Mouse (Mus musculus) CH12.LX (cell line): ENCODE data around the gene Otub2. TPM values are rescaled to one million over a fixed set of nuclear protein-coding genes. Genes with fewer than 3 reads are reported as not detected.
A peak's percentile ranks its signal among the peaks of the same experiment; 100 is the strongest.

Source experiments
- DNase-seq: peaks from one replicate; pipeline ENCODE4 v3.0.0-alpha.2; 2013; ENCODE audit errors: extremely low read depth
- H3K27ac ChIP-seq: 2 replicates; pipeline ENCODE4 v1.5.1; 2012; ENCODE audit warnings: low read depth, mild to moderate bottlenecking, control low read depth, moderate library complexity; ENCODE audit not compliant: insufficient read depth
- H3K27me3 ChIP-seq: replicated peaks from 2 replicates; pipeline ENCODE3; 2012; ENCODE audit warnings: inconsistent platforms
- H3K36me3 ChIP-seq, 2 experiments: replicated peaks in 1 of 2; 2 replicates each; pipeline versions ENCODE3 to v1.6.1; 2012; ENCODE audit warnings: inconsistent platforms in 1 of 2, low read length in 1 of 2, mild to moderate bottlenecking in 1 of 2, mixed read lengths in 1 of 2, moderate library complexity in 1 of 2; ENCODE audit not compliant: control insufficient read depth in 1 of 2, insufficient read depth in 1 of 2
- H3K4me1 ChIP-seq, 2 experiments: 2 replicates each; pipeline ENCODE4 v1.6.1; 2012; ENCODE audit warnings: inconsistent platforms in 1 of 2, moderate library complexity in 1 of 2; ENCODE audit not compliant: insufficient read depth in 2 of 2, control insufficient read depth in 1 of 2
- H3K4me2 ChIP-seq: 2 replicates; pipeline ENCODE4 v1.6.1; 2012; ENCODE audit warnings: low read depth, mild to moderate bottlenecking, control low read depth; ENCODE audit not compliant: poor library complexity, insufficient read depth, severe bottlenecking
- H3K4me3 ChIP-seq, 3 experiments: fragments of 150-350 bp in 1 of 3; sonication (generic) in 1 of 3; replicated peaks in 1 of 3; 2 replicates each; pipeline versions ENCODE3 to v1.5.1; 2011 to 2012; ENCODE audit warnings: low read depth in 2 of 3, low read length in 2 of 3, mild to moderate bottlenecking in 2 of 3, moderate library complexity in 2 of 3, control low read depth in 1 of 3, improper control_type of control experiment in 1 of 3, inconsistent platforms in 1 of 3, mixed read lengths in 1 of 3; ENCODE audit not compliant: poor library complexity in 1 of 3
- H3K79me2 ChIP-seq: replicated peaks from 2 replicates; pipeline ENCODE4 v1.6.1; 2012; ENCODE audit warnings: mild to moderate bottlenecking, moderate library complexity; ENCODE audit not compliant: control insufficient read depth, poor library complexity, insufficient read depth, severe bottlenecking; ENCODE audit errors: extremely low read depth
- H3K9ac ChIP-seq: 2 replicates; pipeline ENCODE4 v1.6.1; 2012; ENCODE audit warnings: low read depth, mild to moderate bottlenecking, control low read depth, moderate library complexity; ENCODE audit not compliant: insufficient read depth
- H3K9me3 ChIP-seq: replicated peaks from 2 replicates; pipeline ENCODE3; 2012; ENCODE audit warnings: low read length, inconsistent platforms, mixed read lengths
- BHLHE40 ChIP-seq: IDR thresholded peaks from 2 replicates; pipeline ENCODE4 v1.6.1; 2011; ENCODE audit warnings: mild to moderate bottlenecking, low read depth, low read length, improper control_type of control experiment
- CHD1 ChIP-seq: IDR thresholded peaks from 2 replicates; pipeline ENCODE4 v1.6.1; 2012; ENCODE audit warnings: low read depth, low read length, improper control_type of control experiment, inconsistent platforms
- CTCF ChIP-seq, 2 experiments: IDR thresholded peaks in 1 of 2; conservative IDR thresholded peaks in 1 of 2; 2 replicates each; pipeline ENCODE4 v1.5.1; 2011 to 2012; ENCODE audit warnings: low read depth in 2 of 2, low read length in 2 of 2, improper control_type of control experiment in 1 of 2, inconsistent platforms in 1 of 2, mild to moderate bottlenecking in 1 of 2, moderate library complexity in 1 of 2
- EP300 ChIP-seq: IDR thresholded peaks from 2 replicates; pipeline ENCODE4 v1.6.1; 2011; ENCODE audit warnings: low read length, improper control_type of control experiment
- ETS1 ChIP-seq: conservative IDR thresholded peaks from 2 replicates; pipeline ENCODE4 v1.6.1; 2012; ENCODE audit warnings: low read depth, mild to moderate bottlenecking, inconsistent platforms, low read length, improper control_type of control experiment, moderate library complexity
- HCFC1 ChIP-seq: IDR thresholded peaks from 2 replicates; pipeline ENCODE4 v1.6.1; 2012; ENCODE audit warnings: low read depth, mild to moderate bottlenecking, inconsistent platforms, low read length, improper control_type of control experiment
- IRF4 ChIP-seq: IDR thresholded peaks from 2 replicates; pipeline ENCODE4 v1.6.1; 2014; ENCODE audit warnings: low read depth, mild to moderate bottlenecking, inconsistent platforms, low read length, improper control_type of control experiment
- MAX ChIP-seq: IDR thresholded peaks from 2 replicates; pipeline ENCODE4 v1.6.1; 2011; ENCODE audit warnings: low read length, improper control_type of control experiment
- MYC ChIP-seq: IDR thresholded peaks from 2 replicates; pipeline ENCODE4 v1.6.1; 2011; ENCODE audit warnings: low read depth, mild to moderate bottlenecking, improper control_type of control experiment, low read length
- PAX5 ChIP-seq: IDR thresholded peaks from 2 replicates; pipeline ENCODE4 v1.6.1; 2012; ENCODE audit warnings: low read length, inconsistent platforms, mixed read lengths
- POLR2AphosphoS2 ChIP-seq: IDR thresholded peaks from 2 replicates; pipeline ENCODE4 v1.6.1; 2011; ENCODE audit warnings: low read depth, low read length, improper control_type of control experiment
- RAD21 ChIP-seq: IDR thresholded peaks from 2 replicates; pipeline ENCODE4 v1.6.1; 2011; ENCODE audit warnings: low read depth, mild to moderate bottlenecking, low read length, improper control_type of control experiment, moderate library complexity
- SMC3 ChIP-seq: IDR thresholded peaks from 2 replicates; pipeline ENCODE4 v1.6.1; 2011; ENCODE audit warnings: low read depth, low read length, improper control_type of control experiment
- TBP ChIP-seq: conservative IDR thresholded peaks from 2 replicates; pipeline ENCODE4 v1.6.1; 2011; ENCODE audit warnings: low read depth, low read length, improper control_type of control experiment
- TCF12 ChIP-seq: IDR thresholded peaks from 2 replicates; pipeline ENCODE4 v1.6.1; 2014; ENCODE audit warnings: low read depth, mild to moderate bottlenecking, inconsistent platforms, low read length, improper control_type of control experiment
- ZC3H11A ChIP-seq: IDR thresholded peaks from 2 replicates; pipeline ENCODE4 v1.6.1; 2012; ENCODE audit warnings: low read depth, mild to moderate bottlenecking, inconsistent platforms, low read length, improper control_type of control experiment
- ZNF384 ChIP-seq: IDR thresholded peaks from 2 replicates; pipeline ENCODE4 v1.6.1; 2012; ENCODE audit warnings: low read depth, low read length, improper control_type of control experiment, inconsistent platforms
- dilution Hi-C: fragments of 300-500 bp; cut with MboI; formaldehyde crosslinking; loops from 2 replicates; pipeline ENCODE4 v1.14.3; 2020; ENCODE audit warnings: low sequenced_read_pairs; ENCODE audit not compliant: extremely low pct_unique_long_range_greater_than_20kb, extremely low pct_ligation_motif_present
- in situ Hi-C: fragments of 300-500 bp; cut with MboI; formaldehyde crosslinking; loops from 3 replicates; pipeline ENCODE4 v1.14.3; 2019; ENCODE audit warnings: low sequenced_read_pairs, low pct_ligation_motif_present, low pct_unique_long_range_greater_than_20kb, mixed read lengths
- polyA plus RNA-seq: library from polyadenylated mRNA; unstranded; fragments of >175 nt; gene quantifications from 2 replicates; pipeline ENCODE4 v1.2.1, GENCODE M21; 2012; ENCODE audit warnings: low read depth; ENCODE audit not compliant: insufficient read length
- total RNA-seq, 2 experiments: library from RNA; depleted of rRNA; stranded (reverse); fragments of 300-350 nt in 1 of 2; fragments of >200 nt in 1 of 2; gene quantifications; 2 replicates each; pipeline ENCODE4 v1.2.3; 2012 to 2014

Gene Otub2
- total and polyA plus RNA-seq, 3 experiments: 3.0 to 11.5 (median 7.6) TPM

GRCm38 (mm10) chr12:103346945-103347344, 41.5 kb upstream of the Otub2 start:
- Histone ChIP-seq H3K9me3 (peaks cover 16% of the 10 kb centered on the region), H3K9ac (no peak overlapping the region), H3K27ac (peak overlapping the region; percentile 9; the same call in 1 of the 2 replicates), H3K27me3 (no peaks in the 10 kb centered on the region), H3K79me2 (no peaks in the 10 kb centered on the region), H3K4me1 (peaks cover 36 to 61% of the 10 kb centered on the region in 2 experiments), H3K4me3 (peak overlapping the region in 1 of 3 experiments; percentile 10), H3K4me2 (0 out of 2 replicates have a peak overlapping the region, but pooled peaks have one; percentile 31), H3K36me3 (no peaks in the 10 kb centered on the region)
- no peak for DNase-seq
- dilution Hi-C loops (no loop called here), in situ Hi-C loops (no loop called here)
- TF ChIP-seq HCFC1: no peak
- no peak for TF ChIP-seq ZNF384
- TF ChIP-seq CHD1: no peak
- TF ChIP-seq SMC3: no peak
- no peak for TF ChIP-seq POLR2AphosphoS2

DNA sequence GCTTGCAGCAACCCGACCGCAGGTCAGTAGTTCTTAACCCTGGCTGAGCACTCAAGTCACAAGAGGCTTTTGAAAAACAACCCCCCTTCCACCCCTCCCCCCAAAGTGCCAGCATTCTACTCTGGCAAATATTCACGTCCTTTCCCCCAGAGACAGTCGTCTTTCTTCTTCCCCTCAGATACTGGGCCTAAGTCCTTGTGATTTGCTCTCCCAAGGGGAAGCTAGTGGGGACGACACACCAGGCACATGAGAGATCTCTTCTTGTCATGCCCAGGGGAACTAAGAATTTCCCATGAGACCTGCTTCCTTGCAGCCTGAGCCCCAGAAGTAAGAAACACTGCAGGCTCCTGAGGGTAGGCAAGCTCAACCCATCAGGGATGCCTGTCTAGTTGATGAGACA, 41.1 kb upstream of the Otub2 start:
- DNase-seq: peak; percentile 74
- no peak for TF ChIP-seq EP300
- TF ChIP-seq ETS1: peak; percentile 41; the same call in 1 of the 2 replicates
- peak; percentile 86 for TF ChIP-seq BHLHE40
- TF ChIP-seq, all 38 proteins: peak for 2
- dilution Hi-C loops: no loop called here
- Histone ChIP-seq H3K27ac (no peak overlapping the region; the same call in 1 of the 2 replicates), H3K4me3 (no peak overlapping the region), H3K9me3 (peaks cover 16% of the 10 kb centered on the region), H3K4me2 (peak overlapping the region; percentile 31; the same call in 1 of the 2 replicates), H3K9ac (no peak overlapping the region), H3K79me2 (no peaks in the 10 kb centered on the region), H3K27me3 (no peaks in the 10 kb centered on the region), H3K4me1 (peaks cover 32 to 57% of the 10 kb centered on the region in 2 experiments), H3K36me3 (no peaks in the 10 kb centered on the region)
- in situ Hi-C loops: no loop called here

- TF ChIP-seq MAX (peak; percentile 90), SMC3 (peak; percentile 98), IRF4 (peak; percentile 27; the same call in 1 of the 2 replicates), ZNF384 (no peak), TBP (no peak), MYC (peak; percentile 98), TCF12 (0 out of 2 replicates have a peak, but pooled peaks have one; percentile 11), CTCF (conservative IDR thresholded peaks at IDR 0.05 in 1 of 2, IDR thresholded peaks at IDR 0.05 in 1 of 2; ENCODE audit: low read depth in 2 of 2, low read length in 2 of 2) (peak; percentile 98 to 99), RAD21 (peak; percentile 93), ZC3H11A (peak; percentile 79), PAX5 (no peak)
These were observed 40.0 kb upstream of the Otub2 start for GRCm38 (mm10) chr12:103348506-103348905.

More at GRCm38 (mm10) chr12:103348506-103348905, 40.0 kb upstream of the Otub2 start:
- Histone ChIP-seq H3K9me3 (peaks cover 16% of the 10 kb centered on the region), H3K27ac (no peak overlapping the region), H3K4me2 (no peak overlapping the region), H3K4me1 (peaks cover 28 to 55% of the 10 kb centered on the region in 2 experiments), H3K27me3 (no peaks in the 10 kb centered on the region), H3K79me2 (no peaks in the 10 kb centered on the region), H3K36me3 (no peaks in the 10 kb centered on the region), H3K4me3 (no peak overlapping the region), H3K9ac (no peak overlapping the region)
- in situ Hi-C loops (no loop called here), dilution Hi-C loops (no loop called here)
- DNase-seq: peak; percentile 90
